Mouse (Mus musculus): Measurements from ENCODE around the gene Sox18. TPM values are rescaled to one million over a fixed set of nuclear protein-coding genes. Genes with fewer than 3 reads are reported as not detected.

The Sox18 gene
- polyA plus RNA-seq, 1 experiment from 2014 or later, result 65.1 TPM

- Histone ChIP-seq H3K4me2 (replicated peaks) (peak within 1 kb of the TSS; percentile 92), H3K4me3 (replicated peaks) (peak within 1 kb of the TSS; percentile 75), H3K4me1 (peaks cover 27% of the 10 kb centered on the region), H3K27ac (replicated peaks) (peak within 1 kb of the TSS; percentile 58), H3K9me3 (replicated peaks) (no peaks in the 10 kb centered on the region), H3K27me3 (no peaks in the 10 kb centered on the region), H3K36me3 (peaks cover 14% of the 10 kb centered on the region), H3K9ac (peak within 1 kb of the TSS; percentile 73)
- WGBS, result under 1% methylated on average over 75 of the region's 75 CpGs
- ATAC-seq (ENCODE audit: insufficient number of reproducible peaks, low FRiP score, low TSS enrichment, low read depth), result peak; percentile 85
These were observed 22.2 kb upstream of the Sox18 start, which contains the start of gene Rgs19 for GRCm38 (mm10) chr2:181693339-181694280. Rgs19 (minus strand) TSS chr2:181693977.

GRCm38 (mm10) chr2:181692304-181692703 lies 20.9 kb upstream of the Sox18 start:
- ATAC-seq (ENCODE audit: insufficient number of reproducible peaks, low FRiP score, low TSS enrichment, low read depth), result no peak
- no peak overlapping the region for H3K9ac ChIP-seq
- WGBS, result 82% methylated on average over 3 of the region's 3 CpGs

GRCm38 (mm10) chr2:181691571-181691970 lies 20.1 kb upstream of the Sox18 start:
- H3K27ac ChIP-seq (replicated peaks), result no peak overlapping the region
- peaks cover 27% of the 10 kb centered on the region for H3K4me1 ChIP-seq
- H3K9me3 ChIP-seq (replicated peaks), result no peaks in the 10 kb centered on the region
- no peak overlapping the region for H3K4me2 ChIP-seq (replicated peaks)
- 83% methylated on average over 4 of the region's 4 CpGs for WGBS
- H3K4me3 ChIP-seq (replicated peaks), result no peak overlapping the region
- no peak overlapping the region for H3K9ac ChIP-seq
- H3K36me3 ChIP-seq, result peaks cover 33% of the 10 kb centered on the region
- H3K27me3 ChIP-seq, result no peaks in the 10 kb centered on the region
- ATAC-seq (ENCODE audit: insufficient number of reproducible peaks, low FRiP score, low TSS enrichment, low read depth), result no peak

More at GRCm38 (mm10) chr2:181692304-181692703, 20.9 kb upstream of the Sox18 start:
- peak overlapping the region; percentile 75; the same call in 1 of the 2 replicates for H3K4me3 ChIP-seq (replicated peaks)
- H3K4me2 ChIP-seq (replicated peaks), result peak overlapping the region; percentile 92; the same call in 1 of the 2 replicates
- no peak overlapping the region for H3K27ac ChIP-seq (replicated peaks)
- peaks cover 27% of the 10 kb centered on the region for H3K36me3 ChIP-seq
- H3K9me3 ChIP-seq (replicated peaks), result no peaks in the 10 kb centered on the region
- no peaks in the 10 kb centered on the region for H3K27me3 ChIP-seq
- H3K4me1 ChIP-seq, result peaks cover 27% of the 10 kb centered on the region

DNA sequence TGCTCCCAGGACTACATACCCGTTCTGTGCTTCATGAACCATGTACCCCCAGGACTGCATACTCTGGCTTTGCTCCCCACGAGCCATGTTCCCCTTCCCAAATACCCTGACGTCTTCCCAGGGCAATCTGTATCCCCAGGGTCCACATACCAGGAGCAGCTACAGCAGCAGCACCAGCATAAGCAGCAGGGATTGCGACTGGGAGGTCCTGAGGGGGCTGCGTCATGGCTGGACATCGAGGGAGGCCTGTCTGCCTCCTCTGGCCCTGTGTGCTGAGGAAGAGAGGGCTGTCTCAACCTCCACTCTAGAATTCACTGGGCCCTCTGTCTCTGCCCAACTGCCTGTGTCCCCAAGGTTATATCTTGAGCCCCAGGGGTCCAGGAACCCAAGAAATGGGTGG lies 19.6 kb upstream of the Sox18 start:
- Histone ChIP-seq H3K4me3 (replicated peaks) (no peak overlapping the region), H3K9ac (no peak overlapping the region), H3K4me2 (replicated peaks) (no peak overlapping the region), H3K27me3 (no peaks in the 10 kb centered on the region), H3K27ac (replicated peaks) (no peak overlapping the region), H3K4me1 (peaks cover 27% of the 10 kb centered on the region), H3K36me3 (peaks cover 38% of the 10 kb centered on the region), H3K9me3 (replicated peaks) (no peaks in the 10 kb centered on the region)
- ATAC-seq (ENCODE audit: insufficient number of reproducible peaks, low FRiP score, low TSS enrichment, low read depth), result no peak
- WGBS, result 79% methylated on average over 6 of the region's 6 CpGs

GRCm38 (mm10) chr2:181689466-181690160 lies 18.2 kb upstream of the Sox18 start:
- H3K4me2 ChIP-seq (replicated peaks), result no peak overlapping the region
- no peak overlapping the region for H3K27ac ChIP-seq (replicated peaks)
- H3K27me3 ChIP-seq, result no peaks in the 10 kb centered on the region
- no peak overlapping the region for H3K9ac ChIP-seq
- peaks cover 41% of the 10 kb centered on the region for H3K36me3 ChIP-seq
- H3K4me3 ChIP-seq (replicated peaks), result no peak overlapping the region
- no peak for ATAC-seq (ENCODE audit: insufficient number of reproducible peaks, low FRiP score, low TSS enrichment, low read depth)
- no peaks in the 10 kb centered on the region for H3K9me3 ChIP-seq (replicated peaks)
- 86% methylated on average over 10 of the region's 10 CpGs for WGBS
- peaks cover 27% of the 10 kb centered on the region for H3K4me1 ChIP-seq

- Histone ChIP-seq H3K4me3 (replicated peaks) (no peak overlapping the region), H3K4me2 (replicated peaks) (no peak overlapping the region), H3K36me3 (peaks cover 41% of the 10 kb centered on the region), H3K27ac (replicated peaks) (no peak overlapping the region), H3K4me1 (peaks cover 19% of the 10 kb centered on the region), H3K9ac (no peak overlapping the region), H3K9me3 (replicated peaks) (no peaks in the 10 kb centered on the region), H3K27me3 (no peaks in the 10 kb centered on the region)
- 92% methylated on average over 8 of the region's 8 CpGs for WGBS
- ATAC-seq (ENCODE audit: insufficient number of reproducible peaks, low FRiP score, low TSS enrichment, low read depth), result no peak
These were observed 16.1 kb upstream of the Sox18 start for GRCm38 (mm10) chr2:181687586-181687985.

- H3K4me2 ChIP-seq (replicated peaks), result no peak overlapping the region
- no peak overlapping the region for H3K9ac ChIP-seq
- H3K36me3 ChIP-seq, result peaks cover 41% of the 10 kb centered on the region
- H3K4me1 ChIP-seq, result peaks cover 12% of the 10 kb centered on the region
- H3K27me3 ChIP-seq, result no peaks in the 10 kb centered on the region
- 94% methylated on average over 4 of the region's 4 CpGs for WGBS
- H3K9me3 ChIP-seq (replicated peaks), result no peaks in the 10 kb centered on the region
- no peak for ATAC-seq (ENCODE audit: insufficient number of reproducible peaks, low FRiP score, low TSS enrichment, low read depth)
- no peak overlapping the region for H3K4me3 ChIP-seq (replicated peaks)
- no peak overlapping the region for H3K27ac ChIP-seq (replicated peaks)
These were observed 14.2 kb upstream of the Sox18 start for GRCm38 (mm10) chr2:181685686-181686085.

DNA sequence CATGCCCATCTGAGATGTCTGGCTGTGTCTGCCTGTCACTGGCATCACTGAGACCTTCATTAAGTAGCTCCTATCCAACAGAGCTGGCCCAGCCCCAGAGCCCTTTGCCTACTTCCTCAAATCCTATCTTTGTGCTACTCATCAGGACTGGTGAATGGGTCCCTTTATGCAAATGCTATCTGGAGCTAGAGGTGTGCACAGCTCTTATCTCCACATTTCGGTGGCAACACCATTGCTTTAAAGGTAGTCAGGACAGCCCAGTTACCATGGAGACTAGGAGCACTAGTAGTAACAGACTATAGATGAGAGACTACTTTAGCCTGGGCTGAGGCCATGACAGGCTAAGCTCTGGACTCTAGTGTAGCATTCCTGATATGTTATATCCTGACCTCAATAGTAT lies 13.3 kb upstream of the Sox18 start:
- H3K27ac ChIP-seq (replicated peaks), result no peak overlapping the region
- H3K9me3 ChIP-seq (replicated peaks), result no peaks in the 10 kb centered on the region
- peaks cover 38% of the 10 kb centered on the region for H3K36me3 ChIP-seq
- no peak for ATAC-seq (ENCODE audit: insufficient number of reproducible peaks, low FRiP score, low TSS enrichment, low read depth)
- WGBS, result 81% methylated on average over 1 of the region's 1 CpGs
- H3K4me1 ChIP-seq, result peaks cover 11% of the 10 kb centered on the region
- H3K4me2 ChIP-seq (replicated peaks), result no peak overlapping the region
- no peak overlapping the region for H3K9ac ChIP-seq
- no peaks in the 10 kb centered on the region for H3K27me3 ChIP-seq
- no peak overlapping the region for H3K4me3 ChIP-seq (replicated peaks)

- Histone ChIP-seq H3K9ac (no peak overlapping the region), H3K4me3 (replicated peaks) (no peak overlapping the region), H3K27ac (replicated peaks) (no peak overlapping the region), H3K4me2 (replicated peaks) (no peak overlapping the region), H3K9me3 (replicated peaks) (no peaks in the 10 kb centered on the region), H3K4me1 (peaks cover 20% of the 10 kb centered on the region), H3K27me3 (no peaks in the 10 kb centered on the region), H3K36me3 (peaks cover 25% of the 10 kb centered on the region)
- WGBS, result 68% methylated on average over 4 of the region's 4 CpGs
- no peak for ATAC-seq (ENCODE audit: insufficient number of reproducible peaks, low FRiP score, low TSS enrichment, low read depth)
These were observed 11.9 kb upstream of the Sox18 start for GRCm38 (mm10) chr2:181683381-181683780.

DNA sequence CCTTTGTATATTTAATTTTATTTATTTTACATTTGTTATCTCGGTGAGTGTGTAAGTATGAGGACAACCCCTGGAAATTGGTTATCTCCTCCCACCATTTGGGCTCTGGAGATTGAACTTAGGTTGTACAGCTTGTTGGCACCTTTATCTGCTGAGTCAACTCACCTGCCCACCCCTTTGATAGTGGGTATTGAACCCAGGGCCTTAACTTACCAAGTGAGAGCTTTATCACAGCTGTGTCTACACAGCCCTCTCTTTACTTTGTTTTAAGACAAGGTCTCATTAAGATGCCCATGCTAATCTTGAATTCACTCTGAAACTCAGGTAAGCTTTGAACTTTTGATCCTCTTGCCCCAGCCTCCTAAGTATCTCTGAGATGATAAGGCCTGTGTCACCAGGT lies 10.5 kb upstream of the Sox18 start:
- no peak overlapping the region for H3K27ac ChIP-seq (replicated peaks)
- H3K4me2 ChIP-seq (replicated peaks), result no peak overlapping the region
- no peak for ATAC-seq (ENCODE audit: insufficient number of reproducible peaks, low FRiP score, low TSS enrichment, low read depth)
- no peak overlapping the region for H3K9ac ChIP-seq
- peaks cover 20% of the 10 kb centered on the region for H3K4me1 ChIP-seq
- no peaks in the 10 kb centered on the region for H3K27me3 ChIP-seq
- no peaks in the 10 kb centered on the region for H3K9me3 ChIP-seq (replicated peaks)
- 88% methylated on average over 1 of the region's 1 CpGs for WGBS
- peaks cover 12% of the 10 kb centered on the region for H3K36me3 ChIP-seq
- H3K4me3 ChIP-seq (replicated peaks), result no peak overlapping the region

- Histone ChIP-seq H3K4me1 (peaks cover 21% of the 10 kb centered on the region), H3K4me3 (replicated peaks) (peak overlapping the region; percentile 74), H3K27me3 (no peaks in the 10 kb centered on the region), H3K4me2 (replicated peaks) (peak overlapping the region; percentile 88), H3K36me3 (no peaks in the 10 kb centered on the region), H3K27ac (replicated peaks) (peak overlapping the region; percentile 48; the same call in 1 of the 2 replicates), H3K9ac (peak overlapping the region; percentile 80), H3K9me3 (replicated peaks) (no peaks in the 10 kb centered on the region)
- ATAC-seq (ENCODE audit: insufficient number of reproducible peaks, low FRiP score, low TSS enrichment, low read depth), result peak; percentile 40; the same call in 1 of the 2 replicates
- 10% methylated on average over 7 of the region's 7 CpGs for WGBS
These were observed 9.3 kb upstream of the Sox18 start for GRCm38 (mm10) chr2:181680716-181681117.

All from embryonic facial prominence, embryonic 15.5 days (tissue).